Mouse (Mus musculus) thymus, adult 18-20 months (tissue): ENCODE measurements around the gene Cuta.
"Not testable (repeated sequence)": the region's sequence is repeated elsewhere in the genome, so short reads cannot be mapped to it uniquely, and the experiment has no call there.

Source experiments
- DNase-seq, 2 experiments: peaks; one replicate each; pipeline ENCODE4 v3.0.0; 2022; ENCODE audit warnings: mixed read lengths in 2 of 2

The Cuta gene

GRCm38 (mm10) chr17:26939178-26939972 lies at the start of gene Cuta:
Gene Cuta (minus strand): TSS chr17:26939569.
- DNase-seq: peak; percentile 100

- DNase-seq: no peak
Observed at GRCm38 (mm10) chr17:26985503-26986179, 46.3 kb upstream of the Cuta start.

DNA sequence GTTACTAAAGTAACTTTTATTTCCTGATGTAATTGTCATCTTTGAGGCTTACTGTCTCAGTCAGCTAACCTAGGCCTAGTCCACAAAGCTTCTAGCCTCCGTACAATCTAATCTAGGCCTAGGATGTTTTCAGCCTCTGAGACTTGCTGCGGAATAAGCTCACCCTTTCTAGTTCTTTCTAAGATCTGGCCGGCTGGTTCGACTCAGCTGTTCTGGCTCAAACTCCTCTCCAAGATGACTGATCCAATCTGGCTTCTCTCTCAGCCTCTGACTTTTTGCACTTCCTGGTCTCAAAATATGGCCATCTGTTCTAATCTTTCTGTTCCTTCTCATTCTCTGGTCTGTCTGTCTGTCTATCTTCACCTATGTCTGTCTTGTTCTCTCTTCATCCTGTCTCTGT lies 44.0 kb upstream of the Cuta start:
- DNase-seq: no peak

- peak in 1 of 2 experiments; percentile 52 for DNase-seq
Observed at GRCm38 (mm10) chr17:26981050-26981449, 41.7 kb upstream of the Cuta start.

- no peak for DNase-seq
Observed at GRCm38 (mm10) chr17:26979426-26979825, 40.1 kb upstream of the Cuta start.

- not testable (repeated sequence) for DNase-seq
Observed at GRCm38 (mm10) chr17:26977354-26977753, 38.0 kb upstream of the Cuta start.

- DNase-seq: no peak
Observed at GRCm38 (mm10) chr17:26975415-26975814, 36.0 kb upstream of the Cuta start.

DNA sequence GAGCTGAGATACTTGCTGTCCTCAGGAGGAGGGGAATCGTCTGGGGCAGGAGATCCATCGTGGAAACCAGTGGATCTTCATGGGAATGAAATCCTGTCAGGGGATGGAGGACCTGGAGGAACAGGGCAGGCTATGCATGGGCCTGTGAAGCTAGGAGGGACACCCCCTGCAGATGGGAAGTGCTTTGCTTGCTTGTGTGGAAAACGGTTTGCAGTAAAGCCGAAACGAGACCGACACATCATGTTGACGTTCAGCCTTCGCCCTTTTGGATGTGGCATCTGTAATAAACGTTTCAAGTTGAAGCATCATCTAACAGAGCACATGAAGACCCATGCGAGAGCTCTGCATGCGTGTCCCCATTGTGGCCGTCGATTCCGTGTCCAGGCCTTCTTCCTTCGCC lies 35.2 kb upstream of the Cuta start:
- no peak for DNase-seq

DNA sequence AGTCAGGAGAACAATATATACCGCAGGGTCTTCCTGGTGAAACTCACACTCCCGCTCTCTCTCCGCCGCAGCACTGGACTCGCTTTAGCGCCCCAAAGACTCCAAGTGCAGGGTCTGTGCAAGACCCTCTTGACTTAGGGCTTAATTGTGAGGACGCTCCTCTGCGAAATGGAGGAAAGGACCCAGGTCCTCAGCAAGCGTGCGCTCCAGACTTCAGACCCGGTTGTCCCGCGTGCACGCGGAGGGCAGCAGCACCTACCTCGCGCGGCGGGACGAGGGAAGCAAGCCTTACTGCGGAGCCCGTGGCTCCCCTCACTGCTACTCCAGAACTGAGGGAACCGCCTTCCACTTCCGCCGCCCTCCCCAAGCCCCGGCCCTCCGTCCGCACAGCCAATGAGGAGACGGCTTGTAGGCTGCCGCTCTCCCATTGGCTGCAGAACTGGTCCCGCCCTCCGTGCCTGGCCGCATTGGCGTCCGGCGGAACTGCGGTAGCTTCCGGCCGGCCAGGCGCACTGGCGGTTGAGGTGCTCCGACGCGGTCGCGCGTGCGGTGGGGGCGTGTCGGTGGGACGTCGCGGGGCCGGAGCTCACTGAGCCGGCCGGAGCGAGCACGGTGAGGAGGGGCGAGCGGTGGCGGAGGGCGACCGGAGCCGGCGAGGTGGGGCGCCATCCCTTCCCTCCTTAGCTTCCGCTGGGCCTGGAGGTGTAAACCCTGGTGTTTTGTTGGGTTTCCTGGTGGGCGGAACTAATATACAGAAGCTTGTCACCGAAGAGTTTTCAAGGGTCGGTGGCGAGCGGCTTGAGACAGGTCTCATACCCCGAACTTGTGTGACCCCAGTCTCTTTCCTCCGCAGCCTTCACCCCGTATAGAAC lies 33.6 kb upstream of the Cuta start, which contains the start of gene Zbtb9:
Gene Zbtb9 (plus strand): TSS at position 465 of the 872 bp plus-strand sequence.
- DNase-seq: peak; percentile 96

GRCm38 (mm10) chr17:26972107-26972506 lies 32.7 kb upstream of the Cuta start:
- DNase-seq: no peak

GRCm38 (mm10) chr17:26971247-26971905 lies 32.0 kb upstream of the Cuta start:
- DNase-seq: no peak

DNA sequence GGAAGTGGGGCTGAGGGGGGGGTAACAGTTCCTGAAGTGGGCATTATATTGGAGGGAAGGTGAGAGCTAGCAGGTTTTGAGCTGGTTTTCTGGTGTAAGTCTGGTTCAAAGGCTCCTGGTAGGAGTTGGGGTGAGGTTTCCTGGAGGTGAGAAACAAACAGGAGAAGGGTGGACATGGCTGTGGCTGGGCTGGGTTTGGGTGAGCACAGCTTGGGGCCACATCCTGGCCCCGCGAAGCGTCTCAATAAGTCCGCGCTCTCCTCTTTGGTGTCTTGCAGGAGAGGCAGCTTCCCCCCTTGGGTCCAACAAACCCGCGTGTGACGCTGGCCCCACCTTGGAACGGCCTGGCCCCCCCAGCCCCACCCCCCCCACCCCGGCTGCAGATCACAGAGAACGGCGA lies 30.9 kb upstream of the Cuta start:
- no peak for DNase-seq

GRCm38 (mm10) chr17:26969257-26969656 lies 29.9 kb upstream of the Cuta start:
- DNase-seq: no peak

GRCm38 (mm10) chr17:26968200-26968611 lies 28.8 kb upstream of the Cuta start:
- no peak for DNase-seq

- DNase-seq: no peak
Observed at GRCm38 (mm10) chr17:26967477-26967876, 28.1 kb upstream of the Cuta start.

GRCm38 (mm10) chr17:26966993-26967392 lies 27.6 kb upstream of the Cuta start:
- no peak for DNase-seq

GRCm38 (mm10) chr17:26961572-26962240 lies 22.3 kb upstream of the Cuta start:
- DNase-seq: no peak

DNA sequence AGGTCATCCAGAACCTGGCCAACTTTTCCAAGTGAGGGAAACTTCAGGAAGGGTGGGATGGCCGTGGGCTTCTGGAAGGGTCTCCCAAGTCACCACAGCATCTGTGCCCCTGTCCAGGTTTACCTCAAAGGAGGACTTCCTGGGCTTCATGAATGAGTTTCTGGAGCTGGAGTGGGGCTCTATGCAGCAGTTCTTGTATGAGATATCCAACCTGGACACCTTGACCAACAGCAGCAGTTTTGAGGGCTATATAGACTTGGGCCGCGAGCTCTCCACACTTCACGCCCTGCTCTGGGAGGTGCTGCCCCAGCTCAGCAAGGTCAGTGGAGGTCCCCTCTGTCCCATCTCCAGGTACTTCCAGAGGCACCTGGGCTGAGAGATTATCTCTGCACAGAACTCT lies 20.4 kb upstream of the Cuta start:
- no peak for DNase-seq

- no peak for DNase-seq
Observed at GRCm38 (mm10) chr17:26958880-26959279, 19.5 kb upstream of the Cuta start.

- DNase-seq: no peak
Observed at GRCm38 (mm10) chr17:26957872-26958271, 18.5 kb upstream of the Cuta start.

DNA sequence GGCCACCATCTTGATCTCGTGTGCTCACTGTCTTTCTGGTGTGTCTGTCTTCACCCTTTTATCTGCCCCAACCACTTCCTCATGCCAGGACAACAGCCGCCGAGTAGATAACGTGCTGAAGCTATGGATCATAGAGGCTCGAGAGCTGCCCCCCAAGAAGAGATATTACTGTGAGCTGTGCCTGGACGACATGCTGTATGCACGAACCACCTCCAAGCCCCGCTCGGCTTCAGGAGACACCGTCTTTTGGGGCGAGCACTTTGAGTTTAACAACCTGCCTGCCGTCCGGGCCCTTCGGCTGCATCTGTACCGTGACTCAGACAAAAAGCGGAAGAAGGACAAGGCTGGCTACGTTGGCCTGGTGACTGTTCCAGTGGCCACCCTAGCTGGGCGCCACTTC lies 17.5 kb upstream of the Cuta start:
- no peak for DNase-seq

GRCm38 (mm10) chr17:26956309-26956708 lies 16.9 kb upstream of the Cuta start:
- DNase-seq: no peak
